Mouse (Mus musculus): ENCODE results near the gene Xkrx. TPM values are rescaled to one million over a fixed set of nuclear protein-coding genes. Genes with fewer than 3 reads are reported as not detected.

Xkrx gene
- total RNA-seq, 2 experiments from 2014 or later: 0.65 to 0.75 TPM

Other genes with a start within 250 kb of the Xkrx start
- gene Sytl4, start 180.3 kb downstream of the Xkrx start, total RNA-seq (2021): 1 to 10 TPM in 1 of 2 experiments, under 1 TPM in 1; 0.32 to 1.0 TPM
- gene Cstf2, start 102.9 kb downstream of the Xkrx start, total RNA-seq (2021): 100 to 1,000 TPM; 110 to 144 TPM
- gene Arl13a, start 25.4 kb upstream of the Xkrx start, total RNA-seq (2021): not detected
- gene Nox1, start 59.9 kb upstream of the Xkrx start, total RNA-seq (2021): not detected
- 1 to 10 TPM; 5.2 to 5.5 TPM for gene Trmt2b, start 114.9 kb upstream of the Xkrx start, total RNA-seq (2021)
- 10 to 100 TPM; 74.9 to 86.7 TPM for gene Tmem35a, start 133.1 kb upstream of the Xkrx start, total RNA-seq (2021)
- 1 to 10 TPM; 1.4 to 1.9 TPM for gene Cenpi, start 146.0 kb upstream of the Xkrx start, total RNA-seq (2021)
- 10 to 100 TPM; 40.3 to 40.6 TPM for gene Drp2, start 242.5 kb upstream of the Xkrx start, total RNA-seq (2021)